Mouse (Mus musculus): ENCODE measurements at regions not wholly inside any gene's neighbourhood (a gene's known extent, or its start where the extent isn't known, plus 50 kb on each side); places are given as distances from the start of the nearest gene placed in this dataset.

- Histone ChIP-seq H3K4me3 (replicated peaks) (no peak overlapping the region), H3K27ac (replicated peaks) (no peak overlapping the region), H3K4me2 (peak overlapping the region; percentile 15; the same call in 1 of the 2 replicates), H3K27me3 (replicated peaks) (peaks cover 19% of the 10 kb centered on the region), H3K36me3 (no peaks in the 10 kb centered on the region), H3K9me3 (replicated peaks) (no peaks in the 10 kb centered on the region), H3K4me1 (peaks cover 15% of the 10 kb centered on the region), H3K9ac (replicated peaks) (no peak overlapping the region)
- WGBS: 23% methylated on average over 7 of the region's 7 CpGs
- no peak for ATAC-seq (ENCODE audit: low FRiP score)
Observed at GRCm38 (mm10) chr5:118435556-118435950, 124.9 kb upstream of the Med13l start.

GRCm38 (mm10) chr5:118436035-118436434 lies 124.4 kb upstream of the Med13l start:
- H3K4me2 ChIP-seq: no peak overlapping the region
- H3K9ac ChIP-seq (replicated peaks): no peak overlapping the region
- no peaks in the 10 kb centered on the region for H3K36me3 ChIP-seq
- 33% methylated on average over 9 of the region's 9 CpGs for WGBS
- no peak overlapping the region for H3K27ac ChIP-seq (replicated peaks)
- H3K4me1 ChIP-seq: peaks cover 15% of the 10 kb centered on the region
- peaks cover 19% of the 10 kb centered on the region for H3K27me3 ChIP-seq (replicated peaks)
- H3K9me3 ChIP-seq (replicated peaks): no peaks in the 10 kb centered on the region
- H3K4me3 ChIP-seq (replicated peaks): no peak overlapping the region
- ATAC-seq (ENCODE audit: low FRiP score): no peak

GRCm38 (mm10) chr5:118436474-118437306 lies 123.8 kb upstream of the Med13l start:
- Histone ChIP-seq H3K4me1 (peaks cover 15% of the 10 kb centered on the region), H3K36me3 (no peaks in the 10 kb centered on the region), H3K4me3 (replicated peaks) (no peak overlapping the region), H3K9ac (replicated peaks) (no peak overlapping the region), H3K27me3 (replicated peaks) (peaks cover 19% of the 10 kb centered on the region), H3K27ac (replicated peaks) (no peak overlapping the region), H3K4me2 (no peak overlapping the region), H3K9me3 (replicated peaks) (no peaks in the 10 kb centered on the region)
- 14% methylated on average over 22 of the region's 22 CpGs for WGBS
- no peak for ATAC-seq (ENCODE audit: low FRiP score)

- ATAC-seq (ENCODE audit: low FRiP score): no peak
- no peak overlapping the region for H3K27ac ChIP-seq (replicated peaks)
- no peak overlapping the region for H3K4me2 ChIP-seq
- no peaks in the 10 kb centered on the region for H3K36me3 ChIP-seq
- H3K9me3 ChIP-seq (replicated peaks): no peaks in the 10 kb centered on the region
- WGBS: 36% methylated on average over 7 of the region's 7 CpGs
- no peak overlapping the region for H3K9ac ChIP-seq (replicated peaks)
- H3K27me3 ChIP-seq (replicated peaks): peaks cover 19% of the 10 kb centered on the region
- H3K4me3 ChIP-seq (replicated peaks): no peak overlapping the region
- H3K4me1 ChIP-seq: peaks cover 15% of the 10 kb centered on the region
Observed at GRCm38 (mm10) chr5:118437307-118437610, 123.2 kb upstream of the Med13l start.

- ATAC-seq (ENCODE audit: low FRiP score): no peak
- 43% methylated on average over 6 of the region's 6 CpGs for WGBS
- Histone ChIP-seq H3K9ac (replicated peaks) (no peak overlapping the region), H3K4me1 (peaks cover 15% of the 10 kb centered on the region), H3K9me3 (replicated peaks) (no peaks in the 10 kb centered on the region), H3K4me2 (no peak overlapping the region), H3K36me3 (no peaks in the 10 kb centered on the region), H3K27me3 (replicated peaks) (peaks cover 19% of the 10 kb centered on the region), H3K27ac (replicated peaks) (no peak overlapping the region), H3K4me3 (replicated peaks) (no peak overlapping the region)
Observed at GRCm38 (mm10) chr5:118438016-118438415, 122.5 kb upstream of the Med13l start.

- WGBS: 18% methylated on average over 8 of the region's 8 CpGs
- Histone ChIP-seq H3K27me3 (replicated peaks) (0 out of 2 replicates have a peak, but pooled peaks cover 3% of the 10 kb centered on the region), H3K36me3 (no peaks in the 10 kb centered on the region), H3K4me2 (no peak overlapping the region), H3K27ac (replicated peaks) (no peak overlapping the region), H3K9me3 (replicated peaks) (no peaks in the 10 kb centered on the region), H3K4me1 (peaks cover 3% of the 10 kb centered on the region; the same call in 1 of the 2 replicates), H3K9ac (replicated peaks) (no peak overlapping the region), H3K4me3 (replicated peaks) (no peak overlapping the region)
- ATAC-seq (ENCODE audit: low FRiP score): no peak
Observed at GRCm38 (mm10) chr5:118444538-118445251, 115.8 kb upstream of the Med13l start.

- Histone ChIP-seq H3K27me3 (replicated peaks) (0 out of 2 replicates have a peak, but pooled peaks cover 3% of the 10 kb centered on the region), H3K9me3 (replicated peaks) (no peaks in the 10 kb centered on the region)
Observed at GRCm38 (mm10) chr5:118445252-118445987, 115.1 kb upstream of the Med13l start.

GRCm38 (mm10) chr5:118445988-118446280 lies 114.5 kb upstream of the Med13l start:
- no peak overlapping the region for H3K27ac ChIP-seq (replicated peaks)
- H3K9ac ChIP-seq (replicated peaks): no peak overlapping the region
- H3K4me3 ChIP-seq (replicated peaks): no peak overlapping the region
- 90% methylated on average over 1 of the region's 1 CpGs for WGBS
- H3K27me3 ChIP-seq (replicated peaks): 0 out of 2 replicates have a peak, but pooled peaks cover 3% of the 10 kb centered on the region
- no peaks in the 10 kb centered on the region for H3K36me3 ChIP-seq
- H3K9me3 ChIP-seq (replicated peaks): no peaks in the 10 kb centered on the region
- H3K4me1 ChIP-seq: peaks cover 3% of the 10 kb centered on the region; the same call in 1 of the 2 replicates
- no peak for ATAC-seq (ENCODE audit: low FRiP score)
- H3K4me2 ChIP-seq: no peak overlapping the region

More at GRCm38 (mm10) chr5:118445252-118445987, 115.1 kb upstream of the Med13l start:
- 24% methylated on average over 10 of the region's 10 CpGs for WGBS
- Histone ChIP-seq H3K27ac (replicated peaks) (no peak overlapping the region), H3K4me3 (replicated peaks) (no peak overlapping the region), H3K9ac (replicated peaks) (no peak overlapping the region), H3K36me3 (no peaks in the 10 kb centered on the region), H3K4me2 (no peak overlapping the region), H3K4me1 (peaks cover 3% of the 10 kb centered on the region; the same call in 1 of the 2 replicates)
- ATAC-seq (ENCODE audit: low FRiP score): no peak

- Histone ChIP-seq H3K4me2 (no peak overlapping the region), H3K9ac (replicated peaks) (no peak overlapping the region), H3K27me3 (replicated peaks) (0 out of 2 replicates have a peak, but pooled peaks cover 3% of the 10 kb centered on the region), H3K36me3 (no peaks in the 10 kb centered on the region), H3K4me3 (replicated peaks) (no peak overlapping the region), H3K9me3 (replicated peaks) (no peaks in the 10 kb centered on the region), H3K27ac (replicated peaks) (no peak overlapping the region), H3K4me1 (peaks cover 3% of the 10 kb centered on the region; the same call in 1 of the 2 replicates)
- WGBS: 82% methylated on average over 6 of the region's 6 CpGs
- ATAC-seq (ENCODE audit: low FRiP score): no peak
Observed at GRCm38 (mm10) chr5:118446878-118447277, 113.6 kb upstream of the Med13l start.

- Histone ChIP-seq H3K36me3 (no peaks in the 10 kb centered on the region), H3K4me1 (peaks cover 3% of the 10 kb centered on the region; the same call in 1 of the 2 replicates), H3K9me3 (replicated peaks) (no peaks in the 10 kb centered on the region), H3K27me3 (replicated peaks) (0 out of 2 replicates have a peak, but pooled peaks cover 3% of the 10 kb centered on the region), H3K27ac (replicated peaks) (no peak overlapping the region), H3K4me2 (no peak overlapping the region), H3K4me3 (replicated peaks) (no peak overlapping the region), H3K9ac (replicated peaks) (no peak overlapping the region)
- 68% methylated on average over 5 of the region's 5 CpGs for WGBS
- ATAC-seq (ENCODE audit: low FRiP score): no peak
Observed at GRCm38 (mm10) chr5:118447366-118447765, 113.1 kb upstream of the Med13l start.

- H3K9ac ChIP-seq (replicated peaks): no peak overlapping the region
- H3K27ac ChIP-seq (replicated peaks): no peak overlapping the region
- peaks cover 3% of the 10 kb centered on the region; the same call in 1 of the 2 replicates for H3K4me1 ChIP-seq
- H3K4me3 ChIP-seq (replicated peaks): no peak overlapping the region
- H3K4me2 ChIP-seq: no peak overlapping the region
- ATAC-seq (ENCODE audit: low FRiP score): no peak
- 0 out of 2 replicates have a peak, but pooled peaks cover 3% of the 10 kb centered on the region for H3K27me3 ChIP-seq (replicated peaks)
- H3K36me3 ChIP-seq: no peaks in the 10 kb centered on the region
- H3K9me3 ChIP-seq (replicated peaks): no peaks in the 10 kb centered on the region
- WGBS: 59% methylated on average over 3 of the region's 4 CpGs
Observed at GRCm38 (mm10) chr5:118448884-118449515, 111.5 kb upstream of the Med13l start.

Measured in neural tube, embryonic 15.5 days (tissue).